Mouse (Mus musculus) heart, adult 2 months (tissue): ENCODE measurements around the gene Ankrd60.

Experiments used
- CTCF ChIP-seq: fragments of 200-600 bp; IDR thresholded peaks from 2 replicates; pipeline ENCODE4 v1.8.1; 2022; ENCODE audit warnings: antibody characterized with exemption, mild to moderate bottlenecking, moderate library complexity
- EP300 ChIP-seq: fragments of 200-500 bp; IDR thresholded peaks from 2 replicates; pipeline ENCODE4 v1.6.1; 2011; ENCODE audit warnings: low read depth, low read length, control low read depth; ENCODE audit not compliant: insufficient read depth
- POLR2A ChIP-seq: fragments of 200-500 bp; IDR thresholded peaks from 2 replicates; pipeline ENCODE4 v1.6.1; 2011; ENCODE audit warnings: mild to moderate bottlenecking, low read depth, low read length, control low read depth; ENCODE audit not compliant: insufficient read depth

GRCm38 (mm10) chr2:173542716-173543115 lies 35.4 kb downstream of the Ankrd60 start:
- TF ChIP-seq CTCF = no peak
- no peak for TF ChIP-seq POLR2A
- TF ChIP-seq EP300 = no peak
